Mouse (Mus musculus): Measurements from ENCODE around the gene Grip1. TPM values are rescaled to one million over a fixed set of nuclear protein-coding genes. Genes with fewer than 3 reads are reported as not detected.
A peak's percentile ranks its signal among the peaks of the same experiment; 100 is the strongest.

The Grip1 gene
- total and polyA plus RNA-seq, 2 experiments from 2014 or later = 14.3 to 31.2 TPM

DNA sequence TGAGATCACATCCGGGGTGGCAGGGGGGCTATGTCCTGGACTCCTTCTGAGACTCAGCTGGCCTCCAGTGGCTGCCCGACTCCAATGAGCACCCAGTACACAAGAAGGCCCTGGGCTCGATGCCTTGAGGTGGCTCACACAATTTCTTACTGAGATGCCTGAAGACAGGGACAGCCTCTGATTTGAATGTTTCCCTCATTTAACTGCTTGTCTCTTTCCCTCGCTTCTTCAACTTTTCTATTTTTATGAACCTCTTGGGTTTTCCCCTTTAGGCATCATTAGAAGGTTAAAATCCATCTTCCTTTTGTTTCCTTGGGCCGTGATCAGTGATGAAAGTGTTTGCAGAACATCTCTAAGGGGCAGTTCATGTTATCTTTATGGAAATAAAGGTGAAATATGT is 354.8 kb downstream of the Grip1 start:
- no peaks in the 10 kb centered on the region for H3K36me3 ChIP-seq (ENCODE audit: insufficient read depth, low read length)
- WGBS = 88% methylated on average over 5 of the region's 5 CpGs

DNA sequence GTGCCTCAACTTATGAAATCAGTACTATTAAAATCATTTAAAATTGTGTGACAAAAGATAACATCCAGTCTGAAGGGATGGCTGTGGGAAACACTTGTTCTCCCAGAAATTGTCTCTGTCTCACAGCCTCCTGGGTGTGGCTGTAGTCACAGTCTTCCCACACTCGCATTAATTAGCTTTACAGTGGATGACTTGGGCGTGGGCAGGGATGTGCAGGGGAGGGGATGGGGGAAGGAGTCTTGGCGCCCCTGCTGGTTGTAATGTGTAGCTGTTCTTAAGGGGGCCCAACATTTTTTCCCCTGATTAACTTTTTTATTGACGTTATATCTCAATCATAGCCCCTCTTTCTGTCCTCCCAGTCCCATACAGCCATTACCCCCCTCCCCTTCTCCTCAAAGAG is 360.5 kb downstream of the Grip1 start:
- WGBS = 73% methylated on average over 4 of the region's 4 CpGs
- no peak overlapping the region for H3K27ac ChIP-seq
- H3K27me3 ChIP-seq (ENCODE audit: insufficient read depth, low read length) = no peaks in the 10 kb centered on the region
- no peak overlapping the region for H3K9ac ChIP-seq (replicated peaks; ENCODE audit: low read length)
- H3K9me3 ChIP-seq (ENCODE audit: low read length) = no peaks in the 10 kb centered on the region
- no peak overlapping the region for H3K4me2 ChIP-seq (ENCODE audit: low read depth, low read length)
- TF ChIP-seq CTCF (IDR thresholded peaks at IDR 0.05; ENCODE audit: low read depth) = peak; percentile 27; the same call in 1 of the 2 replicates
- peaks cover 8% of the 10 kb centered on the region for H3K4me1 ChIP-seq (ENCODE audit: insufficient read depth, low read length)
- H3K4me3 ChIP-seq (ENCODE audit: low read length) = no peak overlapping the region
- ATAC-seq (no peak), DNase-seq (ENCODE audit: low spot score) (no peak)
- no peaks in the 10 kb centered on the region for H3K36me3 ChIP-seq (ENCODE audit: insufficient read depth, low read length)

More for the DNA sequence above, 354.8 kb downstream of the Grip1 start:
- Histone ChIP-seq H3K4me3 (ENCODE audit: low read length) (no peak overlapping the region), H3K9ac (replicated peaks; ENCODE audit: low read length) (no peak overlapping the region), H3K27me3 (ENCODE audit: insufficient read depth, low read length) (no peaks in the 10 kb centered on the region), H3K27ac (no peak overlapping the region), H3K9me3 (ENCODE audit: low read length) (no peaks in the 10 kb centered on the region), H3K4me1 (ENCODE audit: insufficient read depth, low read length) (no peaks in the 10 kb centered on the region), H3K4me2 (ENCODE audit: low read depth, low read length) (no peak overlapping the region)
- no peak for TF ChIP-seq CTCF (IDR thresholded peaks at IDR 0.05; ENCODE audit: low read depth)
- no peak for ATAC-seq
- DNase-seq (ENCODE audit: low spot score) = no peak

DNA sequence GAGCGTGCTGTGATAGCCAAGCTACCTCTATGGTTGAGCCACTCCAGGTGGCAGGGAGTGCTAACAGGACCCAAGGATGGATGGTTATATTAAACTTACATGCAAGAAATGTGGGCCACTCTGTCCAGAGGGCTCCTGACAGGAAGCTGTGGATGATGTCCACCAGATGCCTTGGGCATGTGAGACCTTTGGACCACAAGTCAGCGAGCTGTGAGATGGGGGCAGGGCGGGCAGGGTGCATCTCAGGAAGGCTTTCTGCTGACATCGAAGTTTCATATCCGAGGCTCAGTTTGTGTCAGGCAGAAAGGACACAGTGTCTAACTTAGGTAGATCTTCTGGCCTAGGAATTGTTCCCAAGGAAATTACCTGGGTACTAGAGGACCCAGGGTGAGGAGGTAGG is 362.4 kb downstream of the Grip1 start:
- H3K9me3 ChIP-seq (ENCODE audit: low read length) = no peaks in the 10 kb centered on the region
- TF ChIP-seq CTCF (IDR thresholded peaks at IDR 0.05; ENCODE audit: low read depth) = no peak
- no peaks in the 10 kb centered on the region for H3K36me3 ChIP-seq (ENCODE audit: insufficient read depth, low read length)
- H3K27me3 ChIP-seq (ENCODE audit: insufficient read depth, low read length) = no peaks in the 10 kb centered on the region
- no peak overlapping the region for H3K27ac ChIP-seq
- WGBS = 72% methylated on average over 5 of the region's 5 CpGs
- no peak overlapping the region for H3K9ac ChIP-seq (replicated peaks; ENCODE audit: low read length)
- H3K4me1 ChIP-seq (ENCODE audit: insufficient read depth, low read length) = peaks cover 8% of the 10 kb centered on the region
- H3K4me2 ChIP-seq (ENCODE audit: low read depth, low read length) = no peak overlapping the region
- no peak for DNase-seq (ENCODE audit: low spot score)
- ATAC-seq = no peak
- no peak overlapping the region for H3K4me3 ChIP-seq (ENCODE audit: low read length)

DNA sequence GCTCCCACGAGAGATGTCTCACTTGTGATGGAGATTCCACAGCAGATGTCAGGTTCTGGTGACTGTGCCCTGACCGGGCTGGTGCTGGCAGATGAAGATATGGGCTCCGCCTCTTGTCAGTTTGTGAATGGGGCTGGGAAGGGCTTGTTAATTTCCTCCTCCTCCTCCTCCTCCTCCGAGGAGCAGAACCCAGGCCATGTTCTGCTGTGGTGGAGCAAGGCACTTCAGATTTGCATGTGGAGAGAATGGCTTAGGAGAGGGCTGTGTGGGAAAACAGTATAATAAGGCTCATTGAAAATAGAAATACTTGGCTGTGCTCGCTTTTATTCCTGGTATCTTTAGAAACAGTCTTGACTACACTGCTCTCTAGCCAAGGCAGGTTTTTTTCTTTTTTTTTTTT is 364.8 kb downstream of the Grip1 start:
- H3K27ac ChIP-seq = peak overlapping the region; percentile 87; the same call in 1 of the 2 replicates
- ATAC-seq (peak; percentile 79), DNase-seq (ENCODE audit: low spot score) (peak; percentile 50)
- no peak for TF ChIP-seq CTCF (IDR thresholded peaks at IDR 0.05; ENCODE audit: low read depth)
- H3K36me3 ChIP-seq (ENCODE audit: insufficient read depth, low read length) = no peaks in the 10 kb centered on the region
- whole genome bisulfite sequencing = 18% methylated on average over 5 of the region's 5 CpGs
- no peaks in the 10 kb centered on the region for H3K9me3 ChIP-seq (ENCODE audit: low read length)
- no peak overlapping the region; the same call in 1 of the 2 replicates for H3K9ac ChIP-seq (replicated peaks; ENCODE audit: low read length)
- peak overlapping the region; percentile 47; the same call in 1 of the 2 replicates for H3K4me3 ChIP-seq (ENCODE audit: low read length)
- peak overlapping the region; percentile 73 for H3K4me2 ChIP-seq (ENCODE audit: low read depth, low read length)
- peaks cover 8% of the 10 kb centered on the region for H3K4me1 ChIP-seq (ENCODE audit: insufficient read depth, low read length)
- H3K27me3 ChIP-seq (ENCODE audit: insufficient read depth, low read length) = no peaks in the 10 kb centered on the region

DNA sequence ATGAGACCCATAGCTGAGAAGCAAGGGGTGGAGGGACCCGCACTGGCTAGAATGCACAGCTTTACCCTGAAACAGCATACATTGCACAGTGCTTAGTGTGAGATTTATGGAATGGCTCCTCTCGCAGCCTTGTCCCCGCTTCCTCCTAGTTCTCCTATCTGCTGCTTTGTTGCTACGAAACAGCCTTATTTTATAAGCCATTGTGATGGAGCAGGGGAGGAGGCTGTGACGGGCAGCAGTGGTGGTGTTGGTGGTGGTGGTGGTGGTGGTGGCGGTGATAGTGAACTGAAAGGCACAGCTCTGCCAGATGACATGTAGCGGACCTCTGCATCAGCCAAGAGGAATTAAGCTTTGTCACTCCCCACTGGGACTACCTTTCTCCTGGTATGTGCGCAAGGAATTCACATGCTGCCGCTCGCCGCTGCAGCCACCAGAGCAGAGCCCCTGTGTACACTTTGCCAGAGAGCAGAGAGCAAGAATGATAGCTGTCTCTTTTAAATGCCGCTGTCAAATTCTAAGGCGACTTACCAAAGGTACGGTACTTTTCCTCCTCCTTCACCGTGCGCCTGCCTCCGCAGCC is 365.6 kb downstream of the Grip1 start:
- Histone ChIP-seq H3K4me2 (ENCODE audit: low read depth, low read length) (peak overlapping the region; percentile 73), H3K9me3 (ENCODE audit: low read length) (no peaks in the 10 kb centered on the region), H3K4me3 (ENCODE audit: low read length) (peak overlapping the region; percentile 47), H3K36me3 (ENCODE audit: insufficient read depth, low read length) (no peaks in the 10 kb centered on the region), H3K4me1 (ENCODE audit: insufficient read depth, low read length) (peaks cover 12% of the 10 kb centered on the region), H3K9ac (replicated peaks; ENCODE audit: low read length) (peak overlapping the region; percentile 56), H3K27me3 (ENCODE audit: insufficient read depth, low read length) (no peaks in the 10 kb centered on the region), H3K27ac (peak overlapping the region; percentile 87)
- WGBS = 7% methylated on average over 17 of the region's 17 CpGs
- DNase-seq (ENCODE audit: low spot score) (peak; percentile 65), ATAC-seq (peak; percentile 48)
- TF ChIP-seq CTCF (IDR thresholded peaks at IDR 0.05; ENCODE audit: low read depth) = no peak

DNA sequence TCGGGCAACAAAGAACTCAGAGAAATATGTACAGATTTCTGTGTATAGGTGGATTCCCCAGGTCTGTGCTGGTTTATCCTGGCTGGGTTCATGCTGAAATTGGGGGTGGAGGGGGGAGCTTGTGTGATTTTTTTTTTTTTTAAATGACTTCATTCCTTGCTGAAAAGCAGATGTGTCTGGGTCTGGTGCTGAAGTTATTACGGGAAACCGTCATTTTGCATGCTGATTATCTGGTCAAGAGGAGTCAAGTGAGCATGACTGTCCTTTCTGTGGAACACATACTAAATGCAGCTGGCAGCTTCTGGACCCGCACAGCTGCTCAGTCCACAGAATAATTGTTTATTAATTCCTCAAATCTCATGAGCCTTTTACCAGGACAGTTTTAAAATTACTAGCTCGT is 366.1 kb downstream of the Grip1 start:
- DNase-seq (ENCODE audit: low spot score) (peak; percentile 40), ATAC-seq (no peak)
- peak overlapping the region; percentile 87 for H3K27ac ChIP-seq
- peak overlapping the region; percentile 47 for H3K4me3 ChIP-seq (ENCODE audit: low read length)
- peaks cover 12% of the 10 kb centered on the region for H3K4me1 ChIP-seq (ENCODE audit: insufficient read depth, low read length)
- H3K36me3 ChIP-seq (ENCODE audit: insufficient read depth, low read length) = no peaks in the 10 kb centered on the region
- H3K27me3 ChIP-seq (ENCODE audit: insufficient read depth, low read length) = no peaks in the 10 kb centered on the region
- WGBS = 11% methylated on average over 5 of the region's 5 CpGs
- no peak for TF ChIP-seq CTCF (IDR thresholded peaks at IDR 0.05; ENCODE audit: low read depth)
- peak overlapping the region; percentile 56 for H3K9ac ChIP-seq (replicated peaks; ENCODE audit: low read length)
- peak overlapping the region; percentile 73 for H3K4me2 ChIP-seq (ENCODE audit: low read depth, low read length)
- H3K9me3 ChIP-seq (ENCODE audit: low read length) = no peaks in the 10 kb centered on the region

DNA sequence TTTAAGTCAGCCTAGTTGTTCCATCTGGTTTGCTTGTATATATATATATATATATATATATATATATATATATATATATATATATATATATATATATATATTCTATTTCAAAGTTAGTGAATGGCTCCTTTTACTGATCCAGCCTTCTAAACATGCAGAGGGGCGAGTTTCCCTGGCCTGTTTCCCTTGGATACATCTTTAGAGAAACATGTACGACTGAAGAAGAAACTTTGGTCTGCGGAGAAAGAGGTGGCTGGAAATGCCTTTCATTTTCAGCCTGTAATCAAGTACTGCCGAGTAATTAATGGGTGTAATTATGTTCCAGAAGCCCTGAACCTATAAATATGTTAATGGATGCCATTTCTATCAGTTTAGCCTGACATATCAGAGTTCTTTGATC is 366.8 kb downstream of the Grip1 start:
- DNase-seq (ENCODE audit: low spot score) = no peak
- peak overlapping the region; percentile 5; the same call in 1 of the 2 replicates for H3K4me3 ChIP-seq (ENCODE audit: low read length)
- no peak for TF ChIP-seq CTCF (IDR thresholded peaks at IDR 0.05; ENCODE audit: low read depth)
- WGBS = 27% methylated on average over 4 of the region's 4 CpGs
- H3K4me2 ChIP-seq (ENCODE audit: low read depth, low read length) = peak overlapping the region; percentile 41
- no peak for ATAC-seq
- H3K9ac ChIP-seq (replicated peaks; ENCODE audit: low read length) = no peak overlapping the region
- peaks cover 12% of the 10 kb centered on the region for H3K4me1 ChIP-seq (ENCODE audit: insufficient read depth, low read length)
- H3K27me3 ChIP-seq (ENCODE audit: insufficient read depth, low read length) = no peaks in the 10 kb centered on the region
- no peaks in the 10 kb centered on the region for H3K9me3 ChIP-seq (ENCODE audit: low read length)
- no peak overlapping the region for H3K27ac ChIP-seq
- no peaks in the 10 kb centered on the region for H3K36me3 ChIP-seq (ENCODE audit: insufficient read depth, low read length)

Data from hindbrain, postnatal 0 days (tissue).